Mouse (Mus musculus) left cerebral cortex, adult 8-10 months (tissue): ENCODE results near the gene Siah1b. TPM values are rescaled to one million over a fixed set of nuclear protein-coding genes. Genes with fewer than 3 reads are reported as not detected.

Experiments
- DNase-seq, 2 experiments: peaks; one replicate each; pipeline ENCODE4 v3.0.0; 2022; ENCODE audit warnings: low spot score in 2 of 2
- total RNA-seq, 4 experiments: library from RNA; stranded (reverse); gene quantifications; 2 replicates each; pipeline ENCODE4 v1.2.4; 2022

Gene Siah1b
- 10 to 100 TPM in 2 of 4 experiments, 1 to 10 TPM in 2; 7.8 to 11.5 (median 10.0) TPM for total RNA-seq

DNA sequence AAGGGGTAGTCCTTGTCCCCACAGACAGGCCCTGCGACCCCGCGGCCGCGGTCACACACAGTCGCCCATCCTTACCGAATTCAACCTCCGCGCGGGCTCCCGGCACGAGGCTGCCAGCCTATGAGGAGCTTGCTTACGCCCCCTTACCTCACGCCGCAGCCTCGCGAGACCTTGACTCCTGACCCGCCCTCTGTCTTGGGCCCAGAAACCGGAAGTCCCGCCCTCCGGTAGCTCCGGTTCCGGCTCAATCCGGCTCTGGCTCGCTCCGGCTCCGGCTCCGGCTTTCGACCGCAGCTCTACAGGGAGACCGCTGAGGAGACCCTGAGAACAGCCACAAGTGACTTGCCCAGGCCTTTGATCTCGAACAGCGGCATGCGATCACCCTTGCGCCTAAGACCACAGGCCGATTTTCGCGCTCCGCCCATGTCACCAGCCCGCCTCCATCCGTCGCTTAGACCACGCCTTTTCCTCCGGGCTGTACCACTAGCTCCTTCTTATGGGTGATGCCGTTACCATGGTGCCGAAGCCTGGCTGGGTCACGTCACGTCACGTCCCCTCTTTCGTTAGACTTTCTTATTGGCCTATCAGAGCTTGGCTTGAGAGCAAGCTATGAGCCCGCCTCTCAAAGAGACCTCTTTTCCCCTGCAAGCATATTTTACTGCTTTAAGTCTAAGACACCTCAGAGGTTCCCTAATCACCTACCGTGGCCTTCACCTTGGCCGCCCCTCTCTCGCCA is at the start of gene Siah1b:
Gene Siah1b, minus strand, starts transcription at position 454 of the 736 bp plus-strand sequence.
- DNase-seq = peak; percentile 71 to 93

DNA sequence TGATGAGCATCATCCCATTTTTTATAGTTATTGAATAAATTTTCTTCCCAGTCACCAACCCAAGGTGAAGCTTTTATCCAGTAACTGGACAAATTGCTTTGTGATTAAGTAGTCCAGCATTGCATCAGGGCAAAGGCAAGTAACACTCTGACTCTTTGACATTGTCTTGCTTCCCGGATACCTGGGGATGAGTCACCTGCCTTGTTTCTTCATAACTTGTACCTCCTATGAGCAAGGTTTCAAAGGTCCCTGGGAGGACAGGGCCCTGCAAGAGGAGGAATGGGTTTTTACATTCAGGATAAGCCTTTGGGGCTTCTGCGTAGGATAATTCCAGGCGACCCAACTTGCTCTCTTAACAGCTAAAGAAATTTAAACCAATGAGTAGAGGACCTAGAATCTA is 47.6 kb upstream of the Siah1b start:
- DNase-seq = no peak

DNA sequence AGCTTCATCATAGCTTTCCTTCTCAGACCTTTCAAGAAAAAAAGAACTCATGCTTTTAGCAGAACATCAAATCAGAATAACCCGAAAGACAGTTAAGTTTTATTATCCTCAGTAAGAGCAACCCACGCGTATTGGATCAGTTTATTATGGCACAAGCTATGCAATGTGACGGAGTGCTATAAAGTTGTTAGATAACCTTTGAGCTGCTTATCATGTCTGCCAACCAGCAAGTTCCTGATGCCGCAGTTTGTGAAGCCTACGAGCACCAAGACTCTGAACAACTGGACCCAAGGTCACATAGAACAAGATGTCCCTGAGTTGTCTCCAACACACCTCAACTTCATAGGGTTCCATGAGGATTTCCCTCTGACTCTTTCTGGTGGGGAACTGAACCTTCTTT is 37.5 kb upstream of the Siah1b start:
- no peak for DNase-seq

DNA sequence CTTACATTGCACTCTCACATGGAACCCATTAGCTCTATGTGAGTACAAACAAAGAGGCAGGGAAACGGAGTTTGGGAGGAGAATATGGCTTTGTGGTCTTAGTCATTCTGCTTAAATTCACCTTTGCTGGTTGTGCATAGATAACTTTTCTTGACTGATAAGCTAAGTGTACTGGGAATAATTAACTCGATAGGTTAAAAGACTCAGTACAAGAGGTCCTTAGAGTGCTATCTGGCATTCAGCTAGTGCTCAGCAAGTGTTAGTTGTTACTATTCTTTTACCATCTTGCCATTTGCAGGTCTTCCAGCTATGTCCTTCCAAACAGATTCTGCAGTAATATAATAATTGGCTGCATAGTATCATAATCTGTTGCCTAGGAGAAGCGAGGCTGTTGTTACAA is 34.9 kb upstream of the Siah1b start:
- no peak for DNase-seq

DNA sequence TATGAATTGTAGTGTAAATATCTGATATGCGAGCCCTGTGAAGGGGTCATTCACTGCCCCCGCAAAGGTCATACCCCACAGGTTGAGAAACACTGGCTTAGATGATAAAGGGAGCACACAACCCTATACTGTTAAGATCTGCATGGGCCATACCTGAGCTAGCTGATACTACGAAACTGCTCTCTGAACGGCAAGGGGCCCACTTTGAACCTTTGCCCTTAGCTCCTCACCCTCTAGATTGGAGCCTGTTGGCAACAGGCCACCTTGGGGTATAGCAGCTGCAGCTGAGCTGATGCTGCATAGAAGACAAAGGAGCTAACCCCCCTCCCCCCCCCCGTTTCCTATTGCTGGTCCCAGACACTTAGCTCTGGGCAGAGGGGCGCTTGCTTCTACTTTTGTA is 26.4 kb upstream of the Siah1b start:
- no peak for DNase-seq

- no peak for DNase-seq
These were observed 25.9 kb upstream of the Siah1b start for GRCm38 (mm10) chrX:164102198-164102597.

DNA sequence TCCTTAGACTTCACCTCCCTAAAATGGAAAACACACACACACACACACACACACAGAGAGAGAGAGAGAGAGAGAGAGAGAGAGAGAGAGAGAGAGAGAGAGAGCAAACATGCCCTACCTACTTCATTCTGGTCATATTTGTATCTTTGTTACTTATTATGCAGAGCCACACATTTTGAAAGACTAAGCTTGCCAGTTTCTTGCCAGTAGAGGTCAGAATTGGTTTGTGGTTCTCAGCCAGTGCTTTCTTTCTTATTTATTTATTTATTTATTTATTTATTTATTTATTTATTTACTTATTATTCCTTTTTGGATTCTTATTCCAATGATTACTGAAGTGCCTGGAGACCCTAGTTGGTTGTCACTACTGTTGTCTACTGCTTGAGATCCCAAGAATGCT is 25.2 kb upstream of the Siah1b start:
- DNase-seq = no peak

DNA sequence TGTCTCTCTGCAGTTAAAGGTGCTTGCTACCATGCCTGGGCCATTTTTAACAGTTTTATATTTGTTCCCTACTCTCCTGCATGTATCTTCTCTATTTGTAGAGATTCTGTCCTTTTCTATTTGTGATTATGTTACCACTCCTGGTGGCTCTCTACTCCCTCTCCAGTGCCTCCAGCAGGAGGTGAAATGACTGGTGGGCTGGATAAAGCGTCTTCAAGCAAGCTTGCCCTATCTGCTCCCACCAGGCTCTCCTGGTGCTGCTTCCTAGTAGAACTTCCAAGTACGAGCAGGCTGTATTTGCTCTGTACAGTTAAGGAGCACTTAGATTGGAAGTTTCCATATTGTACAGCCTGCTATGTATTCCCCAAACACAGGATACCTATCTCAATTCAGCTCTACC is 19.5 kb upstream of the Siah1b start:
- DNase-seq = no peak

GRCm38 (mm10) chrX:164093435-164093834 is 17.1 kb upstream of the Siah1b start:
- DNase-seq = no peak

GRCm38 (mm10) chrX:164092300-164093169 is 16.2 kb upstream of the Siah1b start:
- no peak for DNase-seq

DNA sequence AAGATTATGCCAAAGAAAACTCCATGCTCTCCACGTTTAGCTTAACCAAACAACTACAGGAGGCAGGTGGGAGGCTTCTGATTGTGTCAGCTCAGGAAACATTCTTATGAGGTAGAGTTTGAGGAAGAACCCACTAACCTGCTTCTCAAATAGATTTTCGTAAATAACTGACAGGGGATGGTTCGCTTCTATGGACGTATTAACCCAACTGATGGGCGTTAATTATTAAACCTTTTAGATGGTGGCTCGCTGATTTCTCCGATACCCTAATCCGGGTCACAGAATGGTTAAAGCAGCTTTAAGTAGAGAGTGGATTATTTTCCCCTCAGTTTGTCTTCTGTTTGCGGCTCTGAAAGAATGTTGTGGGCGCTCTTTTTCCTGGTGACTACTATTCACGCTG is 13.6 kb upstream of the Siah1b start:
- no peak for DNase-seq

DNA sequence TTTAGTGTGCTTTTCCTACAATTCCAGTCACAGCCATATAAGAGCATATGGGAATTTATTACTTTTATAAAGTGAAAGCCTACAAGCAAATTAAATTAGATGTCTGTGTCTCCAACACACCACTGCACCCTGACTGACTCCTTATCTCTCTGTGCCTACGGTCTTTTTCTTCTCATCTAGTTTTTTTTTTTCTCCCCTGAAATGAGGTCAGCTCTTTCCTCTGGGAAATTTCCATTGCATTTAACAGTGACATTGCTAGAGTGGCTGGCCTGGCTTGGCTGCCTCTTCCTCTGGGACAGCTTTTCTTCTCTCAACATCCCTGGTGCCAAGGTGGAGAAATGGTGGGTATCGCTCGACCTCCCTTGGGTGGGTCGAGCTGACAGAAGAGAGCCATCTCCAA is 12.3 kb upstream of the Siah1b start, which contains the start of gene Cltrn:
Gene Cltrn, plus strand, starts transcription at position 249 of the 400 bp plus-strand sequence.
- no peak for DNase-seq

- no peak for DNase-seq
These were observed 5.7 kb upstream of the Siah1b start for GRCm38 (mm10) chrX:164082030-164082429.

DNA sequence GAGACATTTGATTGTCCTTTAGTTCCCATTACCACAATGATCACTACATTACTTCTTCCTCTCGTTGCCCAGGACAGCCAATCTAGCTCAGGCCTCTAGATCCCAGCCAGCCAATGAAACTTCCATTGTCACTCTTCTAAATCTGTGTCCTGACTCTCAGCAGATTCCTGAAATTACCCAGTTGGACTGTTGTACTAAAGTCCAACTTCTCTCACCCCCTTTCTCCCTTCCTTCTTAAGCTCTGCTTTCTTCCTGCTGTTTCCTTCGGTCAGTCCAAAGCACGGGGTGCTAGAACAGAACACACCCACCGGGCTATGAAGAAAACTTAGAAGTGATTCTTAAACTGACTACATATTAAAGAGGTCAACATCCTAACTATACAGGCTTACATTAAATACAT is 7.3 kb downstream of the Siah1b start:
- DNase-seq = no peak

DNA sequence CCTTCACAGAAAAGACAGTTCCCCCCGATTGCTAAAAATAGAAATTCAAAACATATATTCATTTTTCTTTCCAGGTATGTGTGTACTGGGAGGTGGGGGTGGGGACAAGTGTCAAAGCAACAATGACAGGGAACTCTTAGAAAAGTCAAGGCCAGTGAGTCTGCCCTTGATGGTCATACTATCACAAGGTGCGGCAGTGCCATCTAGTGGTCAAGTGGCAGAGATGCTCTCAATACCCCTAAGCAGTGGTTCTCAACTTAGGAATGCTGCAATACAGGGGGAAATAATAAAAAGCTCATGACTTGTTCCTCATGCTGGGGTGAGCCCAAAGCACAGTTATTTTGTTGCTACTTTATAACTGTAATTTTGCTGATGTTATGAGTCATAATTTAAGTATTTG is 10.1 kb downstream of the Siah1b start:
- DNase-seq = peak; percentile 5 to 14

DNA sequence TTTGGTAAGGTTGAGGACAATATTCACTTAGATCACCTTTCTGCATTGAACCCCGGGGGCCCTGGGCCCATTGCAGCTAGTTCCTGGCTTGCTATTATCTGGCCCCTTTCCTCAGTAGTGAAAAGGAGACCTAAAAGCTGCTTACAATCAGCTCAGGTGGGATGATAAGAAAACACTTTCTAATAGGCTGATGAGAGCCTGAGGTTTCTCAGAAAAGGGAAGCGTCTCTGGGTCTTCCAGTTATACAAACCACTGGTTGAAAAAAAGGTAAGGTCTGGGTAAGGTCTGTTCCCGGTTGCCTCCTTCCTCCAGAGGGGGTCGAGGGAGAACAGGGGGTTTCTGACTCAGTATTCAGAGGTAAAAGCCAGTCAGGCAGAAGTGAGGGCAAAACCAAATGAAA is 17.2 kb downstream of the Siah1b start:
- no peak for DNase-seq

GRCm38 (mm10) chrX:164058523-164058922 is 17.8 kb downstream of the Siah1b start:
- DNase-seq = no peak

DNA sequence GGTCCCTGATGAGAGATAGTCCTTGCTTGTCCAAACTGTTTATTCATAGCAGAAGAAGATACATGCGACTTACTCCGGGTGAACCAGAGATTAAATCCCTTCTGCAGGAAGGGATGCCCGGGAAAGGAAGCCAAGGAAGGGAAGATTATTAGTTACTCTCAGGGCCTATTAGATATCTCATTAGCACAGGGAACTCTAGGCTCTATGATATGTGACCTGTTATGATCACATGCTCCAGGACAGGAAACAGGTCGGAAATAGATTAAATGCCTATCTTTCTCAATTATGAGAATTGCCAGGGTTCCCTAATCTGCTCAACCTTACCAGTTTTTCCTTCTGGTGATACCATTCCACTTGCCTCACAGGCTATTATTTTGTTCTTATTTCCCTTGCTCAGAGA is 20.6 kb downstream of the Siah1b start:
- no peak for DNase-seq

- DNase-seq = no peak
These were observed 29.6 kb downstream of the Siah1b start for GRCm38 (mm10) chrX:164046736-164047135.

DNA sequence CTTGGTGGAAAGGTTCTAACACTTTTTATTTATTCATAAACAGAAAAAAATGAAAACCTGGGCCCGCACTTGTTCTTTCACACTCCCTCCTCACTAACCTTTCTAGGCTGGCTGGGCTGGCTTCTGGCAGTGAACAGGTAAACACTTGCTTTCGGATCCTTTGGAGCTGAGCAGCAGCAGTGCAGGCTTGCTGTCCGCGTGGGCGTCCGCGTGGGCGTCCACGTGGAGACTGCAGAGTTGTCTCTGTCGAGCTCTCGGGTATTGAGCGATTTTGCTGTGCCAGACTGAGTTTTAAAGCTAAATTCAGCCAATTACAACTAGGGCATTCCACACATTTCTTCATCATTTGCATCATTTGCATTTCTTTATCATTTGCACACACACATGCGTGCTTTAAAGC is 34.2 kb downstream of the Siah1b start:
- DNase-seq = peak; percentile 21 to 43

DNA sequence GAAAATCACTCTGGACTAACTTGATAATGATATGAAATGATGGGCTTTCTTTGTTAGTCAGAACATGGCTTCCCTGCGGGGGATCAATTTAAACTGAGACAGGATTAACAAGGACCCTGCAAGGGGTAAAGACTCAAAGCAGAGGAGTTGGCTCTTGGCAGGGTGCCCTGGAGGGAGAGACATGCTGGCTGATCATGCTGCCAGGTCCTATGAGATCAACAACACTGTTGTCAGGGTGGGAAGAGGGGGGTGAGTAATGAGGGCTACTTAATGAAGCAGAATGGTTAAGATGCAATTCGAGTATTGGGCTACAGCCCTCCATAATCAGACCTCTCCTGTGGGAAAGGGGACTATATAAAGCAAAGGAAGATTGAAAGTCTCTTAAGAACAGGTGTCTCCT is 37.4 kb downstream of the Siah1b start:
- no peak for DNase-seq

DNA sequence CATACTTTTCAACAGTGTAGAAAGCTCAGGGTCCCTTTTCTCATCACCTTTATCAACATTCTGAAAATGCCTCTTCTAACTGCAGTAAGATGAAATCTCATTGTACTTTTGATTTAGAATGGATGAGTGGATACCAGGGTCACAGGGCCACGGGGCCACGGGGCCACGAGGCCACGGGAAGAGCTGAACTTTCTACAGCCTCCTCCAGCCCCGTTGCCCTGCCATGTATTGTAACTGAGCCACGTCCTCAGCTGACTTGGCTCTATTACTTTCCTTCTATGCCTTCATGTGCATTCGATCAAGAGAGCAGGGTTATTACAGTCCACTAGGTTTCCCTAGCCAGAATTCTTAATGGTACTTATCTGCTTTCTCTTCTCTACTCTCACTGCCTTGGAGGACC is 40.4 kb downstream of the Siah1b start:
- no peak for DNase-seq

- DNase-seq = no peak
These were observed 40.9 kb downstream of the Siah1b start for GRCm38 (mm10) chrX:164035401-164035800.
